Mouse (Mus musculus) thymus, adult 2 months (tissue): ENCODE results near the gene Nif3l1. TPM values are rescaled to one million over a fixed set of nuclear protein-coding genes. Genes with fewer than 3 reads are reported as not detected.

ENCODE experiments used
- DNase-seq: peaks from one replicate; pipeline ENCODE4 v3.0.0; 2021
- H3K27ac ChIP-seq: fragments of 200-500 bp; 2 replicates; pipeline ENCODE4 v1.5.1; 2012; ENCODE audit warnings: low read length, control low read depth; ENCODE audit not compliant: control insufficient read depth, insufficient read depth
- H3K27me3 ChIP-seq: fragments of 200-500 bp; 2 replicates; pipeline ENCODE4 v1.6.1; 2012; ENCODE audit warnings: mild to moderate bottlenecking, low read length, moderate library complexity, mixed read lengths; ENCODE audit not compliant: control insufficient read depth, insufficient read depth
- H3K36me3 ChIP-seq: fragments of 200-500 bp; 2 replicates; pipeline ENCODE4 v1.6.1; 2012; ENCODE audit warnings: mild to moderate bottlenecking, low read length, moderate library complexity; ENCODE audit not compliant: control insufficient read depth, insufficient read depth
- H3K4me1 ChIP-seq: fragments of 200-500 bp; replicated peaks from 2 replicates; pipeline ENCODE4 v1.6.1; 2012; ENCODE audit warnings: low read length; ENCODE audit not compliant: control insufficient read depth, insufficient read depth
- H3K4me3 ChIP-seq: fragments of 200-500 bp; 2 replicates; pipeline ENCODE4 v1.5.1; 2012; ENCODE audit warnings: mild to moderate bottlenecking, low read length, control low read depth, moderate library complexity; ENCODE audit not compliant: control insufficient read depth, insufficient read depth
- CTCF ChIP-seq: fragments of 200-500 bp; IDR thresholded peaks from 2 replicates; pipeline ENCODE4 v1.5.1; 2012; ENCODE audit warnings: mild to moderate bottlenecking, control low read depth, low read length, moderate library complexity, borderline replicate concordance; ENCODE audit not compliant: control insufficient read depth, poor library complexity, insufficient read depth; ENCODE audit errors: extremely low read depth
- POLR2A ChIP-seq: fragments of 200-500 bp; IDR thresholded peaks from 2 replicates; pipeline ENCODE4 v1.6.1; 2012; ENCODE audit warnings: mild to moderate bottlenecking, low read length, control low read depth, moderate library complexity; ENCODE audit not compliant: control insufficient read depth, poor library complexity, insufficient read depth; ENCODE audit errors: extremely low read depth
- WGBS: fragments of 180-500 bp; shearing (Covaris S2); methylation state at CpG from one replicate; pipeline ENCODE4 v1.1.7; 2018; 5-methylcytosine and 5-hydroxymethylcytosine counted together
- polyA plus RNA-seq: library from polyadenylated mRNA; depleted of rRNA; stranded (reverse); fragments of >200 nt; gene quantifications from 2 replicates; pipeline ENCODE4 v1.2.3, GENCODE M21; 2012; rRNA removed

Gene Nif3l1
- polyA plus RNA-seq, 1 experiment: 18.6 TPM

- Histone ChIP-seq H3K27me3 (no peaks in the 10 kb centered on the region), H3K36me3 (peaks cover 9% of the 10 kb centered on the region; the same call in 1 of the 2 replicates), H3K4me3 (no peak overlapping the region), H3K27ac (no peak overlapping the region), H3K4me1 (peaks cover 2% of the 10 kb centered on the region)
- no peak for TF ChIP-seq CTCF
- TF ChIP-seq POLR2A: no peak
- DNase-seq: no peak
Observed at GRCm38 (mm10) chr1:58503134-58503533, 58.2 kb downstream of the Nif3l1 start.

- Histone ChIP-seq H3K36me3 (peaks cover 9% of the 10 kb centered on the region; the same call in 1 of the 2 replicates), H3K27me3 (no peaks in the 10 kb centered on the region), H3K27ac (no peak overlapping the region), H3K4me3 (peak overlapping the region; percentile 87), H3K4me1 (peaks cover 2% of the 10 kb centered on the region)
- TF ChIP-seq POLR2A: no peak
- no peak for DNase-seq
- whole genome bisulfite sequencing: 15% methylated on average over 9 of the region's 9 CpGs
Observed at GRCm38 (mm10) chr1:58503793-58504370, 58.9 kb downstream of the Nif3l1 start.

GRCm38 (mm10) chr1:58504577-58505254 lies 59.8 kb downstream of the Nif3l1 start, which contains the start of gene Orc2:
TSS of gene Orc2 (minus strand) at chr1:58505109.
- DNase-seq: peak; percentile 90
- peak; percentile 64 for TF ChIP-seq POLR2A
- TF ChIP-seq CTCF: 0 out of 2 replicates have a peak, but pooled peaks have one; percentile 12
- Histone ChIP-seq H3K36me3 (peaks cover 4% of the 10 kb centered on the region; the same call in 1 of the 2 replicates), H3K27me3 (no peaks in the 10 kb centered on the region), H3K4me1 (peaks cover 2% of the 10 kb centered on the region), H3K27ac (no peak within 1 kb of the TSS), H3K4me3 (peak within 1 kb of the TSS; percentile 87)
- WGBS: under 1% methylated on average over 64 of the region's 64 CpGs

- H3K4me1 ChIP-seq: peaks cover 2% of the 10 kb centered on the region
- no peak overlapping the region for H3K4me3 ChIP-seq
- no peak for DNase-seq
- no peaks in the 10 kb centered on the region for H3K27me3 ChIP-seq
- no peaks in the 10 kb centered on the region for H3K36me3 ChIP-seq
- TF ChIP-seq POLR2A (no peak), CTCF (no peak)
- WGBS: 98% methylated on average over 3 of the region's 3 CpGs
- H3K27ac ChIP-seq: no peak overlapping the region
Observed at GRCm38 (mm10) chr1:58507249-58507648, 62.3 kb downstream of the Nif3l1 start.

Other genes with a start within 250 kb of the Nif3l1 start
- 0.18 and 0.43 TPM in 2 replicates for gene Aox4, start 234.8 kb upstream of the Nif3l1 start, polyA plus RNA-seq
- gene Aox2, start 166.8 kb upstream of the Nif3l1 start, polyA plus RNA-seq: 0.46 and 0.50 TPM in 2 replicates
- gene Bzw1, start 52.3 kb upstream of the Nif3l1 start, polyA plus RNA-seq: 42.1 and 44.7 TPM in 2 replicates
- gene Clk1, start 21.1 kb upstream of the Nif3l1 start, polyA plus RNA-seq: 85.3 and 112 TPM in 2 replicates
- gene Ppil3, start 335 bp downstream of the Nif3l1 start, polyA plus RNA-seq: 19.6 and 30.4 TPM in 2 replicates
- gene Orc2, start 60.0 kb downstream of the Nif3l1 start, polyA plus RNA-seq: 22.9 and 28.1 TPM in 2 replicates
- gene Fam126b, start 141.2 kb downstream of the Nif3l1 start, polyA plus RNA-seq: 2.4 and 2.7 TPM in 2 replicates
- gene Ndufb3, start 141.2 kb downstream of the Nif3l1 start, polyA plus RNA-seq: 34.6 and 45.2 TPM in 2 replicates